ENCODE assay signal across 12 mouse cellular contexts in the genomic region with DNA sequence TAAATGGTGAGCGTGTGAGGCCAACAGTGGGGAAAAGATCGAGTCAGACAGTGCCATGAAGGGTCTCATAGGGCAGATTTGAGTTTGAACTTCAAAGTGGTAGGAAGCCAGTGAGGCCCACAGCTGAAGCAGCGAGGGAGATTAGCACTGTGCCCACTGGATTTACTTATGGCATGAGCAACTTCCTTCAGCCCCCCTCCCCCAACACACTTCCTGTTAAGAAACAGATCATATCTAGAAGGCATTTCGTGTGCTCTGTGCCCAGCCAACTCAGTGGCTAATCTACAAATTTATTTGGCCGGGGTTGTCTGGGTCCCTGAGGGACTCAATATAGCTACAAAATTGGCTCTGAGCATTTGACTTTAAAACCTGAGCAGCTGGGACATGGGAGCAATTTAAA.
DNase-seq lines count a peak whose midpoint lies in the region.
"Had no signal": no experiment of that assay in that cellular context is flagged by ENCODE, and none has a peak within 500 bp of the region (broad histone marks: within the 10 kb centered on the region; RNA-seq: fewer than 3 reads in every experiment).

No protein-coding gene starts in this region.

- DNase-seq in adrenal gland, postnatal 10 days = peak; percentile 18
- DNase-seq in adrenal gland, adult (ENCODE audit: inconsistent age in 2 of 2, low spot score in 1 of 2) = no peak
- DNase-seq in lung, postnatal 10 days = peak; percentile 63
- DNase-seq in lung, postnatal 4 days = no peak
- DNase-seq in 416B (ENCODE audit: low read depth) = peak; percentile 50
- peak; percentile 3 for DNase-seq in induced T-regulatory cell, adult 2 months (ENCODE audit: low read depth)
- DNase-seq in right cerebral cortex, adult 18-20 months = no peak
- DNase-seq in right cerebral cortex, adult 2 months (ENCODE audit: low spot score in 2 of 2) = no peak
- DNase-seq: cerebellum, adult 11 months; cerebellum, postnatal 14 days; gastrocnemius, postnatal 36 days; kidney, postnatal 36 days had no signal

Comparison
In these comparisons a context has a peak if more than half of its experiments do, and no peak if none do; other contexts are left out.
1. DNase-seq: peak in adrenal gland, postnatal 10 days (single experiment), lung, postnatal 10 days (single experiment), 416B (single experiment) and induced T-regulatory cell, adult 2 months (single experiment); none in adrenal gland, adult (0 of 2), lung, postnatal 4 days (0 of 2), right cerebral cortex, adult 18-20 months (single experiment) and right cerebral cortex, adult 2 months (0 of 2).